Mouse (Mus musculus) midbrain, embryonic 15.5 days (tissue): ENCODE measurements at regions not wholly inside any gene's neighbourhood (a gene's known extent, or its start where the extent isn't known, plus 50 kb on each side); places are given as distances from the start of the nearest gene placed in this dataset.
A peak's percentile ranks its signal among the peaks of the same experiment; 100 is the strongest.

ENCODE experiments used
- ATAC-seq: fragments of 200-750 bp; cut with Nextera tagmentation; replicated peaks from 2 replicates; pipeline ENCODE4 v1.8.0; 2017; ENCODE audit warnings: moderate TSS enrichment
- H3K27ac ChIP-seq: fragments of 300-500 bp; sonication (generic); 2 replicates; pipeline ENCODE4 v1.5.1; 2015; ENCODE audit warnings: mild to moderate bottlenecking, inconsistent platforms
- H3K27me3 ChIP-seq: fragments of 300-500 bp; sonication (generic); replicated peaks from 2 replicates; pipeline ENCODE4 v1.6.1; 2015; ENCODE audit warnings: inconsistent platforms
- H3K36me3 ChIP-seq: fragments of 300-500 bp; sonication (generic); replicated peaks from 2 replicates; pipeline ENCODE4 v1.6.1; 2015; ENCODE audit warnings: inconsistent platforms
- H3K4me1 ChIP-seq: fragments of 300-500 bp; sonication (generic); 2 replicates; pipeline ENCODE4 v1.6.1; 2015; ENCODE audit warnings: inconsistent platforms
- H3K4me2 ChIP-seq: fragments of 300-500 bp; sonication (generic); 2 replicates; pipeline ENCODE4 v1.6.1; 2015; ENCODE audit warnings: inconsistent platforms, mild to moderate bottlenecking, moderate library complexity
- H3K4me3 ChIP-seq: fragments of 300-500 bp; sonication (generic); 2 replicates; pipeline ENCODE4 v1.5.1; 2015; ENCODE audit warnings: mild to moderate bottlenecking, inconsistent platforms
- H3K9ac ChIP-seq: fragments of 300-500 bp; sonication (generic); 2 replicates; pipeline ENCODE4 v1.6.1; 2015; ENCODE audit warnings: mild to moderate bottlenecking, inconsistent platforms
- H3K9me3 ChIP-seq: fragments of 300-500 bp; sonication (generic); 2 replicates; pipeline ENCODE4 v1.6.1; 2016; ENCODE audit warnings: inconsistent platforms
- whole genome bisulfite sequencing: fragments of 180-500 bp; shearing (Covaris S2); methylation state at CpG from one replicate; pipeline ENCODE4 v1.1.7; 2015; ENCODE audit warnings: mixed read lengths; 5-methylcytosine and 5-hydroxymethylcytosine counted together

DNA sequence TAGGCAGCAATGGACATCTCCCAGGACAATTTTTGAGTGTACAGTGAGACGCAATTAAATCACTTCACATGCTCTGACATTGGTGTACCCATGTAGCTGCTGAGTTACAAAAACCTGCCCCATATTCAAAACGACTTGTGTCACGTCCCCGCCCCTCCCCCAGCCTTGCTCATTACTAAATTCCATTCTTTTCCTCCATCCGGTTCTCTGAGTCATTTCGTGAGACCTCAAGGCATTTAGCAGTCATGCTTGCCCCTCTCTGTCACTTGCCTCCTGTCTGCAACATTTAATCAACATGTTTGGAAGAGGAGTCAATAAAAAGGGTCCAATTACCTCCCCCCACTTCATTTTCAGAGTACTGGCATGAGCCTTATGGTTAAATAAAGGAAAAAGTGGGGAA, 156.3 kb upstream of the Id4 start:
- H3K9ac ChIP-seq: no peak overlapping the region
- no peak overlapping the region for H3K27ac ChIP-seq
- H3K4me1 ChIP-seq: peaks cover 15% of the 10 kb centered on the region; the same call in 1 of the 2 replicates
- H3K4me3 ChIP-seq: no peak overlapping the region
- H3K4me2 ChIP-seq: no peak overlapping the region
- H3K9me3 ChIP-seq: no peaks in the 10 kb centered on the region
- 77% methylated on average over 6 of the region's 6 CpGs for WGBS
- ATAC-seq: no peak
- no peaks in the 10 kb centered on the region for H3K27me3 ChIP-seq
- no peaks in the 10 kb centered on the region for H3K36me3 ChIP-seq

DNA sequence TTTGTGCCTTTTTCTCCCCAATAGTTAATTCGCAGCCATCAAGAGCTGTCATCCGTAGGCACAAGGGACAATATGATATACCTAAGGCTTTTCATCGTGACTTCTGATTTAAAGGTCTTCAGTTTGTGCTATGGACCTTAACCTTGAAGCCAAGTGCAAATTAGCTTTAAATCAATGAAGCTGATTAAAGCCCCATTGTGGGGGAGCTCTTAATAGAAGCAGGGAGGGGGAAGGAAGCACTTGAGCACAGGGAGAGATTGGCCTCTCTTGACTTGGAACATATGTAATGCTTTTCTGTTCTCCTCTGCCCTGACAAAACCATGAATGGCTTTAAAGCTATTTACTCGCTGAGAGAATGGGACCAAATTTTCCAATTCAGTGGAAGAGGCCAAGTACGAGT, 154.1 kb upstream of the Id4 start:
- Histone ChIP-seq H3K4me1 (peaks cover 15% of the 10 kb centered on the region; the same call in 1 of the 2 replicates), H3K27me3 (no peaks in the 10 kb centered on the region), H3K4me2 (no peak overlapping the region), H3K36me3 (no peaks in the 10 kb centered on the region), H3K9me3 (no peaks in the 10 kb centered on the region), H3K9ac (no peak overlapping the region), H3K27ac (no peak overlapping the region), H3K4me3 (no peak overlapping the region)
- ATAC-seq: no peak
- 45% methylated on average over 5 of the region's 5 CpGs for WGBS

DNA sequence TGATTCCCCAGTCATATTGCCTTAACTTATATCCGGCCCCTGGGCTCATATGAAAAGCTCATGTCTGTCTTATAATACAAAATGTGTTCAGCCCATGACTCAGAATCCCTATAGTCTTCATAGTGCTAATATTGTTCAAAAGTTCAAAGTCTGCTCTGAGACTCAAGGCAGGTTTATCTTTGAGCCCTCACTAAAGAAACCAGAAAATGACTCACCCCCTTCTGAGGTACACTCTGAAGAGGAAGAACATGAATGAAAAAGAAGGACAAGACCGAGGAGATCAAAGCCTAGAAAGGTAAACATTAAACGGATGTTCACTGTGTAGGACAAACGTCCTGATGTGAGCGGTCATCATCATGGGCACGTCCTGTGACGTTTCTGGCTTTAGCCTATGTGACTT, 145.1 kb upstream of the Id4 start:
- Histone ChIP-seq H3K4me3 (no peak overlapping the region), H3K27me3 (no peaks in the 10 kb centered on the region), H3K4me2 (no peak overlapping the region), H3K9me3 (no peaks in the 10 kb centered on the region), H3K4me1 (no peaks in the 10 kb centered on the region), H3K36me3 (no peaks in the 10 kb centered on the region), H3K27ac (no peak overlapping the region), H3K9ac (no peak overlapping the region)
- no peak for ATAC-seq
- 85% methylated on average over 7 of the region's 7 CpGs for WGBS

DNA sequence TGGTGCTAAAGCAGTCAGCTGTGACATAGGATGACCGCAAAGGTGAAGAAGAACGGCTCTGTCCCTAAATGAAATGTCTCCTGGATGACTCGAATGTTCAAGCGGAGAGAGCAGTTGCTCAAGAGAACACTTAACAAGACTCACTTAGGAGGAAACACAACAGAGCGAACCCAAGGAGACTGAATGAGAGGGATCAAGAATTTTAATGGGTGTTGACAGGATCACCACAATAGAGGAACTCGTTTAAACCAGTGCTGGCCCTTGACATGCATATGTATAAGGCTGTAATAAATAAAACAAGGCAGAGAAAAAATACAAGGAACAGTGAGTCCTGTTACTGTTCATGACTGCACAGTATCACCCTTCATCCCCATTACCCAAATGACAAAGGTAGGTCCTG, 134.4 kb upstream of the Id4 start:
- Histone ChIP-seq H3K4me2 (no peak overlapping the region), H3K4me1 (peaks cover 19% of the 10 kb centered on the region), H3K27me3 (no peaks in the 10 kb centered on the region), H3K36me3 (no peaks in the 10 kb centered on the region), H3K9me3 (no peaks in the 10 kb centered on the region), H3K9ac (no peak overlapping the region), H3K4me3 (no peak overlapping the region), H3K27ac (no peak overlapping the region)
- WGBS: 43% methylated on average over 6 of the region's 6 CpGs
- ATAC-seq: no peak

DNA sequence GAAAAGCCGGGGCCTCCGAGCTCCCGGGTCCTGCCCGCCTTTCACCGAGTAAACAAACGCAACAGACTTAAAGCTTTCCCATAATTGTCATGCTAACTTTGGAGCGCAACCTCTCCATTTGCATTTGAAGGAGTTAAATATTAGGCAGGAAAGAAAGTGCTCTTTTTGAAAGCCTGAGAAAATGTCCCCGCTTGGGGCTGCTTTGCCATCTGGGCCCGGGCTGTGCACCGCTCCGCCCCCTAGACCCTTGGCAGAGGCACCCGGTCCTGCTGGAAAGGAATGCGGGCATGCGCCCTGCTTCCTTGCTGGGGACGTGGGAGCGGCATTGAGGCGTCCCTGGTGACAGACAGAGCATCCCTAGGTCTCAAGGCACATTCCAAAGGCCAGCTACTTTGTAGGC, 130.3 kb upstream of the Id4 start:
- H3K9me3 ChIP-seq: no peaks in the 10 kb centered on the region
- ATAC-seq: peak; percentile 85
- H3K27me3 ChIP-seq: no peaks in the 10 kb centered on the region
- H3K4me3 ChIP-seq: peak overlapping the region; percentile 7; the same call in 1 of the 2 replicates
- H3K27ac ChIP-seq: peak overlapping the region; percentile 62
- peaks cover 25% of the 10 kb centered on the region for H3K4me1 ChIP-seq
- no peaks in the 10 kb centered on the region for H3K36me3 ChIP-seq
- no peak overlapping the region for H3K9ac ChIP-seq
- WGBS: 1% methylated on average over 17 of the region's 17 CpGs
- peak overlapping the region; percentile 36 for H3K4me2 ChIP-seq

DNA sequence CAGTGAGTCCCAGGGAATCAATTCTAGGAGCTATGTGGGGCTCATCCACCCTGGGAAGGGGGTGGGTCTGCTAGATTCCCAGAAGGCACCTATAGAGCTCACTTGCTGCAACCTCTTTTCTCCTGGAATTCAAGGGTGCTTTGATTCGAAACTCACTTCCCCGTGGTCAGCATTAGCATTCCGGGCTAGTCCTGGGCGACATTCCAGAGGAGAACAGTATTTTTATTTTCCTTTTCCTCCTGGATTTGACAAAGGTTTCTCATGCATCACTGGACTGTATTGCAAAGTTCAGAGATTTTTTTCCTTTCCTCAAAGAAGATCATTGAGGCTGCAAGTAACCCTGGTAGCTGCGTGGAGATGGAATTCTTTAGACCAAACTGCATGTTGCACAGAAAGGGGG, 129.3 kb upstream of the Id4 start:
- peak overlapping the region; percentile 62 for H3K27ac ChIP-seq
- ATAC-seq: no peak
- no peaks in the 10 kb centered on the region for H3K27me3 ChIP-seq
- peaks cover 25% of the 10 kb centered on the region for H3K4me1 ChIP-seq
- H3K9ac ChIP-seq: no peak overlapping the region
- H3K9me3 ChIP-seq: no peaks in the 10 kb centered on the region
- H3K4me3 ChIP-seq: no peak overlapping the region
- 18% methylated on average over 5 of the region's 5 CpGs for WGBS
- no peak overlapping the region for H3K4me2 ChIP-seq
- H3K36me3 ChIP-seq: no peaks in the 10 kb centered on the region

DNA sequence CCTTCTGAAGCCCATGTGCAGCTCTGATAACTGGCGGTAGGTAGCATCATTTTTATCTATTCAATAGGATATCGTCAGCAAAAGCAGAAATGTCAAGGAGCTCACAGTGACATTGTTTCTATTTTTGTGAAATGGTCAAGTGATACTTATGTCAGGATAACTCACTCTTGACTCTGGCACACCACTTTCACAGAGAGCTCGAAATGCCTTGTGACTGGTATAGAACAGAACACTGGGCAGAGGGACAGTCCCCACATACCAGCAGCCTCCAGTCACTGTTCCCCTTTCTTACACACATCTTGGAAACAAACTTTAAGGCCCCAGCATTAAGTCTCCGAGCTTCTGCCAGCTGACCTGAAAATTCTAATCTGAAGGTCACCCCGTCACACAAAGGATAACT, 115.1 kb upstream of the Id4 start:
- 79% methylated on average over 5 of the region's 5 CpGs for WGBS
- Histone ChIP-seq H3K36me3 (no peaks in the 10 kb centered on the region), H3K4me3 (no peak overlapping the region), H3K9me3 (no peaks in the 10 kb centered on the region), H3K4me2 (no peak overlapping the region), H3K4me1 (no peaks in the 10 kb centered on the region), H3K27me3 (no peaks in the 10 kb centered on the region), H3K9ac (no peak overlapping the region), H3K27ac (no peak overlapping the region)
- ATAC-seq: no peak

DNA sequence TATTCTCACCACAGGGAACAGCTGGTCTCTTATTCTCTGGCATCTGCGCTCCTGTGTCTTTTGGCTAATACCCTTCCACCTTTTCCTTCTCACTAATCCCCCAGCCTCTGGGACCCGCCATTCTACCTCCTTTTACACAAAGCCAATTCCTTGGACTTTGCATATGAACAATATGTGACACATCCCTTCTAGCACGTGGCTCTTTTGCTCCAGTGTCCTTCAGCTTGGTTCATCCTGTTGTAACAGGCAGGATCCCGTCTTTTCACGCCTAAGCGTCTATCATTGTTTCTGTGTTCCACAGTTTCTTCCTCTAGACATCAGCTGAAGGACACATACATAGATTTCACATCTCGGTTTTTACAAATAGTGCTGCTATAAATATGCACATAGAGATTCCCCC, 114.0 kb upstream of the Id4 start:
- Histone ChIP-seq H3K4me1 (no peaks in the 10 kb centered on the region), H3K4me3 (no peak overlapping the region), H3K36me3 (no peaks in the 10 kb centered on the region), H3K27ac (no peak overlapping the region), H3K9ac (no peak overlapping the region), H3K27me3 (no peaks in the 10 kb centered on the region), H3K9me3 (no peaks in the 10 kb centered on the region), H3K4me2 (no peak overlapping the region)
- ATAC-seq: no peak
- WGBS: 65% methylated on average over 7 of the region's 7 CpGs

DNA sequence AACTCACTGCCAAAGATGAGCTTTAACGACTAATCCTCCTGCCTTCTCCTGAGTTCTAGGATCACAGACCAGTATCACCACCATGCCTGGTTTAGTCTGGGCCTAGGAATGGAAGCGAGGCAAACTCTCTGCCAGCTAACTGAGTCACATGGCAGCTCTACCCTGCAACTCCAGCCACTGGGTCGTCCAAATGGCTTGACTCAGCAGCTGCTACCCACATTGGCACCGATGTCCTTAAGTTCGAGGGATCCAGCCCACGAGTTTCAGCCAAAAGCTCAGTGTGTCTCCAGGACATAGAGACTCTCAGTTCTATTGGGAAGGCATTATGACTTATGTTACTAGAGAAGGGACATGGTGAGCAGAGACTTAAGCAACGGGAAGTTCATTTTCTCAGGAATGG, 107.8 kb upstream of the Id4 start:
- no peak for ATAC-seq
- peaks cover 12% of the 10 kb centered on the region for H3K4me1 ChIP-seq
- WGBS: 49% methylated on average over 7 of the region's 7 CpGs
- no peak overlapping the region for H3K9ac ChIP-seq
- no peaks in the 10 kb centered on the region for H3K27me3 ChIP-seq
- H3K4me3 ChIP-seq: no peak overlapping the region
- H3K27ac ChIP-seq: no peak overlapping the region
- H3K36me3 ChIP-seq: no peaks in the 10 kb centered on the region
- H3K9me3 ChIP-seq: no peaks in the 10 kb centered on the region
- no peak overlapping the region for H3K4me2 ChIP-seq

DNA sequence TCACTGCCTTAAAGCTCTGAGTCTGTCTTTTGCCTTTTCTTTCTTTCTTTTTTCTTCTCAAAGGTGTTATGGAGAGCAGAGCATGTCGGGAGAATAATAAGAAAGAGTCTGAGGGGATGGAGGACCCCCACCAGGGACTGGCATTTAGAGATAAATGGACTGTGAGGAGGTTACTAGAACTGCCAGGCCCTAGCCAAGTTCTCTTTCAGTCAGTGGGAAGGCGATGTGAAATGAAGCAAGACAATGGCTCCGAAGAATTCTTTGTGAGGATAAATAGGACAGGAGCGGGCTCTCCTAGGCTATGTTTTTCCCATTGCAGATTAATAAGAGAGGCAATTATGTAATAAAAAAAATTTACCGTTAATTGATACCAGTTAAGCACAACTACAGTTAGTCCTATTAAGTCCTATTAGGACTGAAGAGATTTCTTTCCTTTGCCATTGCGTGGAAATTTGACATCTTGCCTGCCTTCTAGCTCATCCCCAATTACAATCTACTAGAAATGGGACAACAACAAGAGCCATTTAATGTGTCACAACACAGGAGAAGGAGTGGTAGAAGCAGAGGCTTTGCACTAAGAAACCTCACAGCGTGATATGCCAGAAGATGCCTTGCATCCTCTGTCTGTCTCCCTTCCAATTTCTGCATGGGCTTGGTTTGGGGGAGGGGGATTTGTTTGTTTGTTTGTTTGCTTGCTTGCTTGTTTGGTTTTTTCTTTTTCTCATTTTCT, 107.2 kb upstream of the Id4 start:
- peak overlapping the region; percentile 24; the same call in 1 of the 2 replicates for H3K27ac ChIP-seq
- no peaks in the 10 kb centered on the region for H3K27me3 ChIP-seq
- WGBS: 31% methylated on average over 7 of the region's 7 CpGs
- no peak for ATAC-seq
- no peaks in the 10 kb centered on the region for H3K9me3 ChIP-seq
- no peak overlapping the region for H3K4me3 ChIP-seq
- H3K4me2 ChIP-seq: no peak overlapping the region
- no peaks in the 10 kb centered on the region for H3K36me3 ChIP-seq
- H3K4me1 ChIP-seq: peaks cover 12% of the 10 kb centered on the region
- H3K9ac ChIP-seq: no peak overlapping the region

DNA sequence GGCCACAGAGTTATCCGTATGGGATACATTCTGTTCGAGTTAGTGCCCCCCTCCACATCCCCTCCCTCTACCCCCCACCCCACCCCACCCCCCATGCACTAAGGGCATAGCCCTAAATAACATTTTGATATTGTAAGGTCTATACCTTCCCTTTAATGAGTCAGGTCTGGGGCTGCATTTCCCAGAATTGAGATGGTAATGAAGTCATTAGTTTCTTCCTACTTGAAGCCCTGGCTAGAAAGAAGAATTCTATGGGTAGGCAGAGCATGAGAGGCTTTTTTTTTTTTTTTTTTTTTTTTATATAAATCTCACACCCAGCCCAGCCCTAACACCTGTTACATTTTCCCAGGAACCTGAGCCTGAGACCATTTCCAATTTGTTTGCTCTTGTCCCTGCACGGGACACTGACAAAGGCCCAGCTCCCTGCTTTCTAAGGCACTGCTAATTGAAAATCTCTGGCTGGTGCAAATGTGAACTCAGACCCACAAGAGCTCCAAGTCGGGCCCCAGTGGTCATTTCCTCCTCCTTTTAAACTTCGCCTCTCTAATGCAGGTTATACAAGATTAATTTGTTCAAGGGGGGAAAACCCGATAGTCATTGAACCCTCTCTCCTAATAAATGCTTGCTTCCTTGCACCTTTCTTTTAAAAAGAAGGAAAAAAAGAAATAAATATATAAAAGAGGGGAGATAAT, 106.5 kb upstream of the Id4 start:
- Histone ChIP-seq H3K36me3 (no peaks in the 10 kb centered on the region), H3K27ac (peak overlapping the region; percentile 24; the same call in 1 of the 2 replicates), H3K27me3 (no peaks in the 10 kb centered on the region), H3K4me3 (no peak overlapping the region), H3K4me2 (no peak overlapping the region), H3K9ac (no peak overlapping the region), H3K9me3 (no peaks in the 10 kb centered on the region), H3K4me1 (peaks cover 18% of the 10 kb centered on the region)
- ATAC-seq: no peak
- 18% methylated on average over 6 of the region's 6 CpGs for WGBS

DNA sequence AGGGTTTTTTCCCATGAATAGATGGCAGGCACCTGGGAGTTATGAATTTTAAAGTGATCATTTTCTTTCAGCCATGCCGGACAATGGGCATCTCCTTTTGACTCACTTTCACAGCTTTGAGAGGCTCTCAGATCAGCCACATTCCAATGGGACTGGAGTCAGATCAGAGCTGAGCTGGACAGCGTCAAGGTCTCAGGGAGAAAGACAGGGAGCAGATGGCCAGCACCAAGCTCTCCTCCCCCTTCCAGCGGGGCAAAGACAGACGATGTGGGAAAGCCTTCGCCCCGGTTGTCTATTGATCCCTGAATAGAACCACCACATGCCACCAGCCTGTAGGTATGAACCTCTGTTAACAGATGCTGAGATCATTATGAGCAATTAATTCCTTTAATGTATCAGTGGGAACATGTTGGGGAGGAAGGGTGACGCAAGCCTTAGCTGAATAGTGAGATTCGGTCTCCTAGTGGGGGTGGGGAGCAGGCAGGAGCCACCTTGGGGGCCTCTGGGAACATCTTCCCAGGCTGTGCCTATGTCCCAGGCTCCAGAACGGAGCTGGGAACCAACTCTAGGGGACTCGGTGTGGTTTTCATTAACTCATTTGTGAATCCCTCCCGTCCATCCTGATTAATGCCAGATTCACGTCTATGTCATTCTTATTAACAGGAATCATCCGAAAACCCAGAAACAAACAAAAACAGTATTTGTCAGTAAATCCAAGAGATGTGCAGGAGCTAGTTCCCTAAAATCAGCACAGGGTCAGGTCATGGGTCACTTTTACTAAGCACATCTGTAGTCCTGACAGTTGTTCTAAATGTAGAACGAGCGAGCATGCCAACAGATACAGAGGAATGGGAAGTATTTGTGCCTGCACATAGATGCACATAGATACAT, 101.8 kb upstream of the Id4 start:
- Histone ChIP-seq H3K36me3 (no peaks in the 10 kb centered on the region), H3K4me1 (peaks cover 26% of the 10 kb centered on the region), H3K27ac (0 out of 2 replicates have a peak overlapping the region, but pooled peaks have one; percentile 2), H3K9me3 (no peaks in the 10 kb centered on the region), H3K4me2 (peak overlapping the region; percentile 24; the same call in 1 of the 2 replicates), H3K4me3 (no peak overlapping the region), H3K9ac (no peak overlapping the region), H3K27me3 (no peaks in the 10 kb centered on the region)
- peak; percentile 45; the same call in 1 of the 2 replicates for ATAC-seq
- 16% methylated on average over 15 of the region's 15 CpGs for WGBS
